Mouse (Mus musculus): Measurements from ENCODE around the gene Plxdc2. TPM values are rescaled to one million over a fixed set of nuclear protein-coding genes. Genes with fewer than 3 reads are reported as not detected.

Plxdc2 gene
- polyA plus RNA-seq, 1 experiment from 2014 or later = 23.5 TPM

DNA sequence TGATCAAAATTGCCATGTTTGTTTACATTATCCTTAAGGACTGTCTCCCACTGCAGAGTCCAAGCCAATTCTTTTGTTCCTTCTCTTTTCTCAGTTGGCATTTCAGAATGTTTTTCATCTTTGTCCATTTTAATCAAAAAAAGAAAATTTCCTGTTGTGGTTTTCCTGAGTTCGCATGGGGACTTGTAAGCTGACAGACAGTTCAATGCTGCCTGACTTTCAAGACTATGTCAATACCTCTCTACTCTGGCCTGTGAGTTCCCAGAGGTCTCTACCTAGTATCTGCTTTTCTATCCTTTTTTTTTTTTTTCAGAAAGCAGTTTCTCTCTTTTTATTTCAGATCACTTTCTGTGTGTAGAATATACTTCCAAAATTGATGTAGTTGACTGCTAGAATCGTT lies 295.6 kb downstream of the Plxdc2 start:
- Histone ChIP-seq H3K4me2 (ENCODE audit: low read length) (no peak overlapping the region), H3K9me3 (replicated peaks; ENCODE audit: control insufficient read depth, low read length, poor library complexity, severe bottlenecking) (no peaks in the 10 kb centered on the region), H3K27ac (ENCODE audit: low read length) (no peak overlapping the region), H3K4me3 (ENCODE audit: low read depth, low read length) (no peak overlapping the region), H3K36me3 (ENCODE audit: control insufficient read depth, insufficient read depth, low read length) (no peaks in the 10 kb centered on the region), H3K9ac (ENCODE audit: low read depth, low read length) (no peak overlapping the region), H3K27me3 (ENCODE audit: control insufficient read depth, insufficient read depth, low read depth, low read length) (no peaks in the 10 kb centered on the region), H3K4me1 (ENCODE audit: control insufficient read depth, insufficient read depth, low read length) (no peaks in the 10 kb centered on the region)
- 81% methylated on average over 2 of the region's 2 CpGs for WGBS
- no peak for ATAC-seq

DNA sequence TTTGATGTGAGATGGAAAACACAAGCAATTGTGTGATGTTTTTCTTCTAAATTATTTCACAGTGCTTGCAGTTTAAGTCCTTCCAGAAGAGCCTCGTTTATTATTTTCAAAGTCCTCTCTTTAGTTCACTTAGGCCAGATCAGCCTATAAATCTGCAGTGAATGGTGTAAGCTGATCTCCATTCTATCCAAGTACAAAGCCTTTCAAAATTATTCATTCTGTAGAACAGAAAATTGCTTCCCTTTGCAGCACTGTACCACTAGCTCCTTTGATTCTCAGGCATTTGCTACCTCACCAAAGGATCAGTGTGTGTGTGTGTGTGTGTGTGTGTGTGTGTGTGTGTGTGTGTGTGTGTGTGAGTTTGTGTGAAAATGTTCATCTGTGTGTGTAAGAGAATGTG lies 308.4 kb downstream of the Plxdc2 start:
- WGBS = 9% methylated on average over 1 of the region's 1 CpGs

DNA sequence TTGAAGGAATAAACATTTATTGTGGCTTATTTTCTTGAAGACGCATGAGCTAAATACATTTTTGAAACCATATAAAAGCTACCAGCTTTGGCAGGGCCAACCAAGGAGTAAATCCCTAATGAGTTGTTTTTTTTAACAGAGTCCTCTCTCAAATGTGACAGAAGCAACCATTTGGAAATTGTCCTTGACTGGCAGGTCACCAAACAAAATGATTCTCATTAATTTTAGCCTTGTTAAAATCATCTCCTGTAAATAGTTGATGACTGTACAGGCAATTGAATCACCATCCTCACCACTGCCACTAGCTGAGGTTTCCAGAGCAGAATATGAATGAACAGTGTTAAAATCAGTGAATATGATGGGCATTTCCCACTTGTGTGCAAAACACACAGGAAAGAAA lies 312.3 kb downstream of the Plxdc2 start:
- no peaks in the 10 kb centered on the region for H3K36me3 ChIP-seq (ENCODE audit: control insufficient read depth, insufficient read depth, low read length)
- ATAC-seq = no peak
- H3K27ac ChIP-seq (ENCODE audit: low read length) = no peak overlapping the region
- H3K4me2 ChIP-seq (ENCODE audit: low read length) = no peak overlapping the region
- no peaks in the 10 kb centered on the region for H3K27me3 ChIP-seq (ENCODE audit: control insufficient read depth, insufficient read depth, low read depth, low read length)
- no peaks in the 10 kb centered on the region for H3K9me3 ChIP-seq (replicated peaks; ENCODE audit: control insufficient read depth, low read length, poor library complexity, severe bottlenecking)
- 96% methylated on average over 1 of the region's 1 CpGs for WGBS
- H3K4me1 ChIP-seq (ENCODE audit: control insufficient read depth, insufficient read depth, low read length) = no peaks in the 10 kb centered on the region
- H3K4me3 ChIP-seq (ENCODE audit: low read depth, low read length) = no peak overlapping the region
- H3K9ac ChIP-seq (ENCODE audit: low read depth, low read length) = no peak overlapping the region

More for the DNA sequence above, 308.4 kb downstream of the Plxdc2 start:
- Histone ChIP-seq H3K4me3 (ENCODE audit: low read depth, low read length) (no peak overlapping the region), H3K4me2 (ENCODE audit: low read length) (no peak overlapping the region), H3K9me3 (replicated peaks; ENCODE audit: control insufficient read depth, low read length, poor library complexity, severe bottlenecking) (no peaks in the 10 kb centered on the region), H3K36me3 (ENCODE audit: control insufficient read depth, insufficient read depth, low read length) (no peaks in the 10 kb centered on the region), H3K9ac (ENCODE audit: low read depth, low read length) (no peak overlapping the region), H3K4me1 (ENCODE audit: control insufficient read depth, insufficient read depth, low read length) (no peaks in the 10 kb centered on the region), H3K27ac (ENCODE audit: low read length) (no peak overlapping the region), H3K27me3 (ENCODE audit: control insufficient read depth, insufficient read depth, low read depth, low read length) (no peaks in the 10 kb centered on the region)
- ATAC-seq = no peak

DNA sequence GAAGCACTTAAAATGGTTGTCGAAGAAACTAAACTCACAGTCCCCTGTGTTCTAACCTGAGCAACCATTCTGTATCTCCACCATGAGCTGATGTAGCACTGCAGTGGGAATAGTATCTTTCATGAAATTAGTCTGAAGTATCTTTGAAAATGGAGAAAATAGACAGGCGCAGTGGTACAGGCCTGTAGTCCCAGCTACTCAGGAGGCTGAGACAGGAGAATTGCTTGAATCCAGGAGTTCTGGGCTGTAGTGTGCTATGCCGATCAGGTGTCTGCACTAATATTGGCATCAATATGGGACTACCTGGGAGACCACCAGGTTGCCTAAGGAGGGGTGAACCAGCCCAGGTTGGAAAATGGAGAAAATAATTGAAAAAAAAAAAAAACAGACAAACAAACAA lies 326.8 kb downstream of the Plxdc2 start:
- Histone ChIP-seq H3K27ac (ENCODE audit: low read length) (no peak overlapping the region), H3K27me3 (ENCODE audit: control insufficient read depth, insufficient read depth, low read depth, low read length) (no peaks in the 10 kb centered on the region), H3K9me3 (replicated peaks; ENCODE audit: control insufficient read depth, low read length, poor library complexity, severe bottlenecking) (no peaks in the 10 kb centered on the region), H3K9ac (ENCODE audit: low read depth, low read length) (no peak overlapping the region), H3K36me3 (ENCODE audit: control insufficient read depth, insufficient read depth, low read length) (no peaks in the 10 kb centered on the region), H3K4me3 (ENCODE audit: low read depth, low read length) (no peak overlapping the region), H3K4me2 (ENCODE audit: low read length) (no peak overlapping the region), H3K4me1 (ENCODE audit: control insufficient read depth, insufficient read depth, low read length) (no peaks in the 10 kb centered on the region)
- WGBS = 98% methylated on average over 3 of the region's 3 CpGs
- no peak for ATAC-seq

DNA sequence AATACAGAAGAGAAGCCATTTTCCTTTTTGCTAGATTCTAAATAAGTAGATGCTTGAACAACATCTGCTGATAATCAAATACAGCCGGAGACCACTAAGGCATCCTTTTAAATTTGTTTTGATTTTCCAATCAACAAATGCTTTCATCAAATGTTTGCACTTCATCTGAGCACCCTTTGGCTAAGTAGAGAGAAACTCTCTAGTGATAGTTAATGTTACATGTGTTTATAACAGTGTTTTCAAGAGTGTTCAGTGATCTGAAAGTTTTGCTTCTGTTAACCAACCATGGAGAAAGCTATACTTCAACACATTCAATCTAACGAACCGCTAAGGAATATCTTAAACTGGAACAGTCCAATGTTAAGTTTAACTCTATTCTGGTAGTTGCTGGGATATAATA lies 327.6 kb downstream of the Plxdc2 start:
- H3K9ac ChIP-seq (ENCODE audit: low read depth, low read length) = no peak overlapping the region
- H3K4me1 ChIP-seq (ENCODE audit: control insufficient read depth, insufficient read depth, low read length) = no peaks in the 10 kb centered on the region
- no peak overlapping the region for H3K27ac ChIP-seq (ENCODE audit: low read length)
- H3K36me3 ChIP-seq (ENCODE audit: control insufficient read depth, insufficient read depth, low read length) = no peaks in the 10 kb centered on the region
- H3K9me3 ChIP-seq (replicated peaks; ENCODE audit: control insufficient read depth, low read length, poor library complexity, severe bottlenecking) = no peaks in the 10 kb centered on the region
- no peak overlapping the region for H3K4me2 ChIP-seq (ENCODE audit: low read length)
- H3K27me3 ChIP-seq (ENCODE audit: control insufficient read depth, insufficient read depth, low read depth, low read length) = no peaks in the 10 kb centered on the region
- no peak for ATAC-seq
- WGBS = 91% methylated on average over 3 of the region's 3 CpGs
- H3K4me3 ChIP-seq (ENCODE audit: low read depth, low read length) = no peak overlapping the region

DNA sequence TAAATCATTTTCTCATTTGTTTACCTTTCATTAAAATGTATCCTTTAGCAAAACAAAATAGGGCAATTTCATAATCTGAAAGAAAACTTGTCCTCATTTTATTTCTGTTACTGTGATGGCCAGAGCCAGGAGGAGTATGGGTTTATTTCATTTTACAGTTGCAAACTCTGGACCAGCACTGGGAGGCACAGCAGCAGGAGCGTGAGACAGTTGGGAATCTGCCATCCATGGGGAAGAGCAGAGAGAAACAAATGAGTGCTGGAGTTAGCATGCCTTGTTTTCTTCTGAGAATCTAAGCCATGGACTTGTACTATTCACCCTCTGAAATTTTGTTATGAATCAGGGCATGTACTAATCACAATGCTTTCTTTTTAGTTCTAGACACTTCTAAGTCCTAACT lies 328.4 kb downstream of the Plxdc2 start:
- Histone ChIP-seq H3K4me3 (ENCODE audit: low read depth, low read length) (no peak overlapping the region), H3K9me3 (replicated peaks; ENCODE audit: control insufficient read depth, low read length, poor library complexity, severe bottlenecking) (no peaks in the 10 kb centered on the region), H3K27me3 (ENCODE audit: control insufficient read depth, insufficient read depth, low read depth, low read length) (no peaks in the 10 kb centered on the region), H3K4me1 (ENCODE audit: control insufficient read depth, insufficient read depth, low read length) (no peaks in the 10 kb centered on the region), H3K9ac (ENCODE audit: low read depth, low read length) (no peak overlapping the region), H3K27ac (ENCODE audit: low read length) (no peak overlapping the region), H3K4me2 (ENCODE audit: low read length) (no peak overlapping the region), H3K36me3 (ENCODE audit: control insufficient read depth, insufficient read depth, low read length) (no peaks in the 10 kb centered on the region)
- WGBS = 93% methylated on average over 1 of the region's 1 CpGs
- no peak for ATAC-seq

DNA sequence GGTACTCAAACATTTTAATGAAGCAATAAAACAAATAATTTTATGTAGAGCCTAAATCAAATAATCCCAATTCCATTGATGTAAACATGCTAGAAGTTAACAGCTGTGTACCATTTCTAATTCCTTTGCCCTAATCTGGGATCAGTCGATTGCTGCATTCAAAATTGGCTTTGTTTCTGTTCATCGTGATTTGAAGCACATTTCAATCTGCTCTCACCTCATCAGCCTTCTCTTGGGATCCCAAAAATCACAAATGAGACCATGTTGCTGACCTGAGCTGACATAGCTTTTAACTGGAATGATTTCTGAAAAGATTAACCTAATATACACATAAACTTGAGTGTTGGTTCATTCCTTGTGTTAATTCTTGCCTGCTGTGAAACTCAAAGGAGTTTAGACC lies 340.3 kb downstream of the Plxdc2 start:
- no peak overlapping the region for H3K27ac ChIP-seq (ENCODE audit: low read length)
- no peaks in the 10 kb centered on the region for H3K27me3 ChIP-seq (ENCODE audit: control insufficient read depth, insufficient read depth, low read depth, low read length)
- H3K4me3 ChIP-seq (ENCODE audit: low read depth, low read length) = no peak overlapping the region
- no peaks in the 10 kb centered on the region for H3K9me3 ChIP-seq (replicated peaks; ENCODE audit: control insufficient read depth, low read length, poor library complexity, severe bottlenecking)
- no peaks in the 10 kb centered on the region for H3K4me1 ChIP-seq (ENCODE audit: control insufficient read depth, insufficient read depth, low read length)
- WGBS = 40% methylated on average over 2 of the region's 2 CpGs
- no peak for ATAC-seq
- H3K9ac ChIP-seq (ENCODE audit: low read depth, low read length) = no peak overlapping the region
- H3K4me2 ChIP-seq (ENCODE audit: low read length) = no peak overlapping the region
- H3K36me3 ChIP-seq (ENCODE audit: control insufficient read depth, insufficient read depth, low read length) = no peaks in the 10 kb centered on the region

DNA sequence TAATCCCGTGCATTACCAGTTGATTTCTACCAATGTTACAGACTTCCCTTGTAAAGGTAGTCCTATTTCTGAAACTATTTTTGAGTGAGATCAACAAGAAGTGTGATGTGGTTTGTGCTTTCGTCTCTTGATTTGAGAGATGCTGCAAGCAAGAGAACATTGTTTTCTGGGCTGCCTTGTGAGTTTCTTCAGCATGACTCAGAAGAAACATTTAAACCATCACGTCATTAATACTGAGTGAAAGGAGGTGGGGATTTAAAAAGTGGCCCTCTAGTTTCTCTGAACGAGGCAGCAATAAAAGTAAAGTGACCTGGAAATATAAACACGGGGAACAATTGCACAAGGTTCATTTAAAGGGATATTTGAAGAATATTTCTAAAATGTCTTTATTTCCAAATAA lies 341.1 kb downstream of the Plxdc2 start:
- Histone ChIP-seq H3K27ac (ENCODE audit: low read length) (no peak overlapping the region), H3K9me3 (replicated peaks; ENCODE audit: control insufficient read depth, low read length, poor library complexity, severe bottlenecking) (no peaks in the 10 kb centered on the region), H3K4me1 (ENCODE audit: control insufficient read depth, insufficient read depth, low read length) (no peaks in the 10 kb centered on the region), H3K4me2 (ENCODE audit: low read length) (no peak overlapping the region), H3K4me3 (ENCODE audit: low read depth, low read length) (no peak overlapping the region), H3K36me3 (ENCODE audit: control insufficient read depth, insufficient read depth, low read length) (no peaks in the 10 kb centered on the region), H3K9ac (ENCODE audit: low read depth, low read length) (no peak overlapping the region), H3K27me3 (ENCODE audit: control insufficient read depth, insufficient read depth, low read depth, low read length) (no peaks in the 10 kb centered on the region)
- WGBS = 78% methylated on average over 5 of the region's 5 CpGs
- no peak for ATAC-seq

DNA sequence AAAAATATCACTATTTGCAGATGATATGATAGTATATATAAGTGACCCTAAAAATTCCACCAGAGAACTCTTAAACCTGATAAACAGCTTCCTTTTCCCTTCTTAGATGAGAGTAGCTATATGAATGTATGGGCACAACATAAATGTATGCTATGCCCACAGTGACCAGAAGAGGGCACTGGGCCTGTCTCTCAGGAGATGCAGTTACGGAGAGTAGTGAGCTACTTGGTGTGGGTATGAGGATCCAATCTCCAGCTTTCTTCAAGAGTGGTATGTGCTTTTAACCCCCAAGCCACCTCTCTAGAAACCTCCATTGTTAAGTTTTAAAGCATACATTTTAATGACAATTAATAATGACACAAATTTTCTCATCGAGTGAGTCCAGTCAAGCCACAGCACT lies 350.1 kb downstream of the Plxdc2 start:
- no peaks in the 10 kb centered on the region for H3K36me3 ChIP-seq (ENCODE audit: control insufficient read depth, insufficient read depth, low read length)
- no peak overlapping the region for H3K4me3 ChIP-seq (ENCODE audit: low read depth, low read length)
- WGBS = 82% methylated on average over 2 of the region's 2 CpGs
- H3K27ac ChIP-seq (ENCODE audit: low read length) = no peak overlapping the region
- no peak overlapping the region for H3K9ac ChIP-seq (ENCODE audit: low read depth, low read length)
- no peak for ATAC-seq
- no peaks in the 10 kb centered on the region for H3K4me1 ChIP-seq (ENCODE audit: control insufficient read depth, insufficient read depth, low read length)
- no peak overlapping the region for H3K4me2 ChIP-seq (ENCODE audit: low read length)
- H3K27me3 ChIP-seq (ENCODE audit: control insufficient read depth, insufficient read depth, low read depth, low read length) = no peaks in the 10 kb centered on the region
- H3K9me3 ChIP-seq (replicated peaks; ENCODE audit: control insufficient read depth, low read length, poor library complexity, severe bottlenecking) = no peaks in the 10 kb centered on the region

DNA sequence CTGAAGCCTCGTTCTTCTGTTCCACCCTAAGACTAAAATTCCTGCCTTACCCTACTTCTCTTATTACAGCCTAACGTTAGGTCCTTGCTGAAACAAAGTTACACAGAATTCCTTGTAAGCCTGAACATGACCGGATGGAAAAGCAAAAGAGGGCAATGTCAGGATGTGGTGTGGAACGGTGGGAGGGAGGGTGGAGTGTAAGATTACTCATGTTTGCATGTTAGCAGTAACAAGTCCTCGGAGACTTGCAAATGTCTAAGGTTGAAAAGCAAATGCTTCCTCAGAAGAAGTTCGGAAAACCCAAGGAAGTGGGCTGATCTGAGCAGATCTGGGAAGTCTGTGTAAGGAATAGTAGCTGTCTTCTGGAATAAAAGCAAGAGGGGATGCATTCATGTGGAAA lies 353.8 kb downstream of the Plxdc2 start:
- no peak overlapping the region for H3K27ac ChIP-seq (ENCODE audit: low read length)
- 79% methylated on average over 6 of the region's 6 CpGs for WGBS
- no peaks in the 10 kb centered on the region for H3K27me3 ChIP-seq (ENCODE audit: control insufficient read depth, insufficient read depth, low read depth, low read length)

More for the DNA sequence above, 353.8 kb downstream of the Plxdc2 start:
- ATAC-seq = no peak
- Histone ChIP-seq H3K4me3 (ENCODE audit: low read depth, low read length) (no peak overlapping the region), H3K4me1 (ENCODE audit: control insufficient read depth, insufficient read depth, low read length) (no peaks in the 10 kb centered on the region), H3K36me3 (ENCODE audit: control insufficient read depth, insufficient read depth, low read length) (no peaks in the 10 kb centered on the region), H3K9ac (ENCODE audit: low read depth, low read length) (no peak overlapping the region), H3K9me3 (replicated peaks; ENCODE audit: control insufficient read depth, low read length, poor library complexity, severe bottlenecking) (no peaks in the 10 kb centered on the region), H3K4me2 (ENCODE audit: low read length) (no peak overlapping the region)

Measured in midbrain, embryonic 16.5 days (tissue).